Mouse (Mus musculus): ENCODE data around the gene Ube2k.
A peak's percentile ranks its signal among the peaks of the same experiment; 100 is the strongest.
"Not testable (repeated sequence)": the region's sequence is repeated elsewhere in the genome, so short reads cannot be mapped to it uniquely, and the experiment has no call there.

The Ube2k gene

DNA sequence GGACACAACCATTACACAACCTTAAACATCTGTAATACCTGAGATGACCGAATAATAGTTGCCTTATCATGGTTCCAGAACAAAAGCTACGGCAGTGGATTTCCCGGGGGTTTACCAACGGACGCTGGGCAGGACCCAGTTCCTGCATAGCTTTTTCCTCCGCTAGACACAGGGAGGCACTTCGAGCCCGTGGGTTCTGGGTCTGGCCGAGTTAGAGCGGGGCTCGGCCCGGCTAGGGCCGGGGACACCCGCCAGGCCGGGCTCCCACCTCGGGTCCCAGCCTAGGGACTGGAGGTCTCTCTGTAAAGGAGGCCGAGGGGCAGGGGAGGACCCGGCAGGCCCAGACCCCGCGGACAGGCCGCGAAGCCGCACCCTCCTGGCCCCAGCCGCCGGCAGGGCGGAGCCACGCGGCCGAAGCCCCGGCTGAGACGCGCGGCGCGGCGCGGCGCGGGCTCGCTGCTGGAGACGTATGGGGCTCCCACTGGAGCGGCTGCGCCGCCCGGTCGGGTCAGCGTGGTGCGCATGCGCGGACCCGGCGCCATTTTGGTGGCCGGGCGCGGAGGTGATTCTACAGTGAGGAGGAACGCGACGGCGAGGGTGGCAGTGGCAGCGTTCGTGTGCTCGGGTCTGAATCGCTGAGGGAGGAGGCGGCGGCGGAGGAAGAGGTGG lies at the start of gene Ube2k, which contains the start of gene Smim14:
Ube2k (plus strand) TSS at position 483 of the 669 bp plus-strand sequence.
Smim14 (minus strand) TSS at position 434 of the 669 bp plus-strand sequence.
- DNase-seq (ENCODE audit: low read depth, low spot score): peak; percentile 88

DNA sequence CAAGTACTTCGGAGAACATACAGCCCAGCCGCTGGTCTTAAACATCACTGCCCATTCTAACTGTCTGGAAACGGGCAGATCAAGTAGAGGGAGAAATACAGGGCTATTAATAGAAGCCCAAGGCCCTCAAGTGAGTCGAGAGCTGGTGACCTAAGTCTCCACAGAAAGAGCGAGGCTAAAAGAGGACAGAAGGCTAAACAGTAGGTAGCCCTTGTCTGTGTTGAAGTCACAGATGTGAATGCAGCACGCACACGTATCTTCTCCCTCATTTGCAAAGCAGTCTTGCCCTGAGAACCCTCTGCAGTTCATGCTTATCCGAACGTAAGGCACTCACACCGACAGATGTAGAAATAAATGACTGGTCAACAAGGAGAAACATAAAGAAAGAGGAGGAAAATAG lies 49.7 kb upstream of the Ube2k start:
- DNase-seq (ENCODE audit: low read depth, low spot score): no peak

DNA sequence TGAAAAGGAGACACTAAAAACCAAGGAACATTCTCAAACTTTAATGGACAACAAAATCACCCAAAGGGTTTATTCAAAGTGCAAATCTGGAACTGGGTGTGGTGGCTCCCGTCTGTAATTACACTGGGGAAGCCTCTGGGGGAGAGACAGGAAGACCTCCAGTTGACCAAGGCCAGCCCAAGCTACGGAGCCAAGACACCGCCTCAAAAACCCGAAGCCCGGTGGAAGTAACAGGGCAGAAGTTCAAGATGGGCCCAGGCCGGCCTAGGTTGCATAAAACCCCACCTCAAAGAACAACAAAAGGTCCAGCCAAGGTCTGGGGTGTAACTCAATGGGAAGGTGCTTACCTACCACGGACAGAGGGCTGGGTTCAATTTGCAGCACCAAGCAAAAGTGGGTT lies 48.3 kb upstream of the Ube2k start:
- peak; percentile 46 for DNase-seq (ENCODE audit: low read depth, low spot score)

DNA sequence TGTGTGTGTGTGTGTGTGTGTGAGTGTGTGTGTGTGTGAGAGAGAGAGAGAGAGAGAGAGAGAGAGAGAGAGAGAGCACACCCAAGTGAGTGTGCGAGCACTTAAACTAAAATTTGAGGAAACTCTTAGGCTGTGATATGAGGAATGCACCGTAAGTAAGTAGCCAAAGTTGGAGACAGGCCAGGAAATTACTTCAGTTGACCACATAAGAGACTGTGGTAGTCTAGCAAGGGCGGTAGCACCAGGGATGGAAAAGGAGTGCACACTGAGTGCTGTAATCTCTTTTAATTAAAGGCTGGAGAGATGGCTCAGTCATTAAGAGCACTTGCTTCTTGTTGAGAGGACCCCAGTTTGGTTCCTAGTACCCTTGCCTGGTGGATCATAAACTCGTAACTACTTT lies 47.2 kb upstream of the Ube2k start:
- no peak for DNase-seq (ENCODE audit: low read depth, low spot score)

- DNase-seq (ENCODE audit: low read depth, low spot score): peak; percentile 70
These were observed 45.0 kb upstream of the Ube2k start for GRCm38 (mm10) chr5:65491767-65492715.

DNA sequence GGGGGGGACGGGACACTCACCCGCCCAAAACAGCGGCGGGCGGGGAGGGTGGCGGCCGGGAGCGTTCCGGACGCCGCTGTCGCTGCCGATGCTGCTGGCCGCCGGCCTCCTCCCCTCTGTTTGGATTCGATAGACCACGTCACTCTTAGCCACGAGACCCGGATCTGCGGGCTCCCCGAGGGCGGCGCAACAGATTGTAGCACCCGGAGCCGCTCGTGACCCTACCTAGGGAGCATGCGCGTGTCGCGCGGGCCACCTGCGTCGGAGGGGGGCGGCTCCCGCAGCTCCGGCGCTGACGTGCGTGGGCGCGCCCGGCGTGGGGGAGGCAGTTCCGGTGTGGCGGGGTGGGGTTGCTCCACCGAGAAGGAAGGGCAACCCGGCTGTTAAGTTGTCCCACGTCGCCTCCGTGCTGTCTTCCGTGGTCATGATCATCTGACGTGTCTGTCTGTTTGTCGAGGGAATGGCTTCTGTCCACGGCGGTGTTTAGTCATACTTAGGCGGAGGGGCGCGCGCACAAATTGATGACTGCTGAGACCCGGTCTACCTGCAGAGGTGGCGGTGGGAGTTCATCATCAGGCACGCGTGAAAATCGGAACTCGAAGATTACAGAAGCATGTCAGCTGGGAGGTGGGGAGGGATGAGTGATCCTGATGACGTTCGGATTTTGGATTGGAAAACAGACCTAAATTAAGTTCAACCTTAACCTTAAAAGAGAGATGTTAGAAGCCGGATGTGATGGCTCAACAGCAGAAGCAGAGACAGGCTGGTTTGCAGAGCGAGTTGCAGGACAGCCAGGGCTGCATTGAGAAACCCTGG lies 44.1 kb upstream of the Ube2k start, which contains the start of gene Gm43552:
Gm43552 (minus strand) TSS at position 118 of the 816 bp plus-strand sequence.
- DNase-seq (ENCODE audit: low read depth, low spot score): peak; percentile 94

GRCm38 (mm10) chr5:65500231-65500630 lies 36.8 kb upstream of the Ube2k start:
- DNase-seq (ENCODE audit: low read depth, low spot score): no peak

DNA sequence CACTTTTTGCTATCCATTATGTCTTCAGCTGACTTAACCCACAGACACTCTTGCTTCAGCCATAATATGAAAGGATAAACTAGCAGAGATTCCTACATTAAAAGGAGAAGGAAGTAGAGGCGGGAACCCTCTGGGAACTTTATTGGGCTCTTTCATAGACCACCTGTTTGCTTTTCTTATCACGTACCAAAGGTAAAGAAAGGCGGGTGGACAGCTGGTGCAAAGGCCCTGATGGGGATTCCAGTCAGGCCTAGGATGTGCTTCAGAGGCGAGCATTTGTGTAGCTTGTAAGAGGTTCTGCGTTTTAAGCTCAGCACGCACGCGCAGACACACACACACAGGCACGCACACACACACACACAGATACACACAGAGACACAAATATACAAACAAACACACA lies 35.6 kb upstream of the Ube2k start:
- DNase-seq (ENCODE audit: low read depth, low spot score): no peak

DNA sequence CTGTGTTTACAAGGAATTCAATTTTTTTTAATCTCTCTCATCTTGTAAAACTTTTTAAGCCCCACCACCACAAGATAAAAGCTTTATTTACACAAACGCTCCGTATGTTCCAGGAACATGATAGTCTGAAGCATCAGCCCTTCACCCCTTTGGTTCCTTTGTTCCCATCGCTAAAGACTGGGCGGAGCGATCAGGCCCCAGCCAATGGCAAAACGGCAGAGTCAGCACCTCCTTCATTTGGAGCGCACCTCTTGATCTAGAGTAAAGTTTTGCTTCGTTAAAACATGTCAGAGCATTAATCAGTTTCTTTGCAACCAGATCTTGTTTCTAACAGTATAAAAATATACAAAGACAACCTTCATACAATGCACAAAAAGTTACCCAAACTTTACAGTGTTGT lies 31.2 kb upstream of the Ube2k start:
- peak; percentile 66 for DNase-seq (ENCODE audit: low read depth, low spot score)

GRCm38 (mm10) chr5:65508395-65508794 lies 28.6 kb upstream of the Ube2k start:
- DNase-seq (ENCODE audit: low read depth, low spot score): no peak

DNA sequence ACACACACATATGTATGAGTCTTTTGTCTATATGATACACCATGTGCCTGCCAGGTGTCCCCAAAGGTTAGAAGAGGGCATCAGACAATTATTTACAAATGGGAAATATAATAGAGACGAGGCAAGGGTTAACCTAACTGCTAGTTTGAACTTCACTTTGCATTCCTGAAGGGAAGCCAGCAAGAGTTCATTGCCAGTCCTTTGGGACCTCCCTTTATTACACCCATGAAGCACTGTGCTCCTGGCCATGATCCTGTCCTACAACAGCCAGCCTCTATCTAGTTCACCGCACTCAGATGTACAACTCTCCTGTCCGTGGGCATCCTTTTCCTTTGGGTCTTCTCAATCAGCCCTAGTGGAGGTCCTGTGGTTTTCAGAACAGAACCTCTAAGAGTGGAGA lies 23.5 kb upstream of the Ube2k start:
- DNase-seq (ENCODE audit: low read depth, low spot score): no peak

- DNase-seq (ENCODE audit: low read depth, low spot score): no peak
These were observed 22.3 kb upstream of the Ube2k start for GRCm38 (mm10) chr5:65514635-65515278.

DNA sequence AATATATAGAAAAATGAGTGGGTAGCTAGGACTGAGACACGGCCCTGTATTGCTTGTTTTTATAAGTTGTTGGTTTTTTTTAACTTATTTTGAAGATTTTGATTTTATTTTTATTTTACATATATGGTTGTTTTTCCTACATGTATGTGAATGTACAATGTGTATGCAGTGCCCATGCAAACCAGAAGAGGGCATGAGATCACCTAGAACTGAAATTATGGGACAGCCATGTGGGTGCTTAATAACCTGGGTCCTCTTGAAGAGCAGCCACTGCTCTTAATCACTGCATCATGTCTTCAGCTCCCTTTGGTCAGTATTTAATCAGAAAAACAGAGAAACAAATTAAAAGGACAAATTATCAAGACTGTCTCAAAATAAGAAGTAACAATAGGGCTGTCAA lies 15.2 kb upstream of the Ube2k start:
- peak; percentile 38 for DNase-seq (ENCODE audit: low read depth, low spot score)

- DNase-seq (ENCODE audit: low read depth, low spot score): no peak
These were observed 12.2 kb upstream of the Ube2k start for GRCm38 (mm10) chr5:65524831-65525230.

DNA sequence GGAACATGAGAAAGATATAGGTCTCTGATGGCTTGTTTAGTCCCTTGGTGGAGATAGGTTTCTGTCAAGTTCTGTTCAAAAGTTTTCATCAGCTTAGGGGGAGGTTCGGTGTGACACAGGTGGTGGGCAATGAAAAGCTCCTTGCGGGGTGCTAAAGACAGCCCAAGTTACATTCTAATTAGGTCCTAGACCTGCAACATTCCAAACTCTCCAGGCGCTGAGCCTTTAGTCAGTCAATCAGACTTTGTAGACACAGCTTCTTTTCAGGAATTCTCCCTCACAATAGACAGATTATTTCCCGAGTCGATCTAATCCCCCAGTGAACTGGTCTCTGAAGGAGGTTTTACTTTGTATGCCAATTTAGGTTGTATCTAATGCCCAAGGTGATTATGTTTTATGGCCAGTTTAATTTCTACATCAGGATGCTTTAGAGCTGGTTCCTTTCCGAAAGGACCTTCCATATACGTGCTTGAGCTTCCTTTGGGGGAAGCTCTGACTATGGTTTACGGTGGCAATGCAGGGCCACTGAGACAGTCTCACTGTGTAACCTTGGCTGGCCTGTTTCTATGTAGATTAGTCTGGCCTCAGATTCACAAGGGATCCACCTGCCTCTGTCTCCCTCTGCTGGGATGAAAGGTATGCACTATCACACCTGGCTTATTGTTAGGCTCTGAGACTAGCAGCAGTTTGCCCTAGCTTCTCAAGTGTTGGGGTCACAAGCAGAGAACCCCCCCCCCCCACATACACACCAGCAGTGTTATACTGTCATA lies 11.2 kb upstream of the Ube2k start:
- peak; percentile 98 for DNase-seq (ENCODE audit: low read depth, low spot score)

DNA sequence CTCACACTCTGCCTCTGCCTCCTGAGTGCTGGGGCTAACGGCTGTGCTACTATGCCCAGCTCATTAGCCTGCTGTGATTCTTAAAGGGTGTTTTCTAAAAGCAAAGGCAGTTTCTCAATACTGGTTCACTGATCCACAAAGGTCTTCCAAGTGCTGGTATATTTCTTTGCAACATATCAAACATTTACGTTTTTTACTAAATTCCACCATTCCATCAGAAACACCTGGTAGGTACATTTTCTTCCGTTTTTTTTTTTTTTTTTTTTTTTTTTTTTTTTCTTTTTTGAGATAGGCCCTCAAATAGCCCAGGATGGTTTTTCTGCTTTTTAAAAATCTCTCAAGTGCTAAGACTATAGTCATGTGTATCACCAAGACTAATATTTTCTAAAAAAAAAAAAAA lies 5.8 kb upstream of the Ube2k start:
- DNase-seq (ENCODE audit: low read depth, low spot score): no peak

- DNase-seq (ENCODE audit: low read depth, low spot score): peak; percentile 82
These were observed 2.5 kb upstream of the Ube2k start for GRCm38 (mm10) chr5:65534496-65534895.

DNA sequence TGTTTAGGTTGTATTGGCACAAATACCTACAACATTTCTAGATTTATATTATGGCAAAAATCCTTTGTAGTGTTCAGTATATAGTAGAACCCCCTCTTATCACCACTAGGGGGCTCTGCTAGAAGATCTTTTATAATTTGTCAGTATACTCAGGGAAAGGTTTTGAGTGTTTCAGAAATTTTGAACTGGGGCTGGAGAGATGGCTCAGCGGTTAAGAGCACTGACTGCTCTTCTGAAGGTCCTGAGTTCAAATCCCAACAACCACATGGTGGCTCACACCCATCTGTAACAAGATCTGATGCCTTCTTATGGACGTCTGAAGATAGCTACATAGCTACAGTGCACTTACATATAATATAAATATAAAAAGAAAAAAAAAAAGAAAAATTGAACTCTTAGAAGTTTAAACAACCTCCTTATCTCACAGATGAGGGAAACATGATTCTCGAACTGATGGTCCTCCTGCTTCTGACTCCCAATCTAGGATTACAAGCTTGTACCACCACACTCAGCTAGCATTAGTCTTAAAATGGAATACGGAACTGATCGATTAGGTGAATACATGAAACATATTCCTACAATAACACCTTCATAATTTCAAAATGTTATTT lies 1.5 kb upstream of the Ube2k start:
- peak; percentile 64 for DNase-seq (ENCODE audit: low read depth, low spot score)

DNA sequence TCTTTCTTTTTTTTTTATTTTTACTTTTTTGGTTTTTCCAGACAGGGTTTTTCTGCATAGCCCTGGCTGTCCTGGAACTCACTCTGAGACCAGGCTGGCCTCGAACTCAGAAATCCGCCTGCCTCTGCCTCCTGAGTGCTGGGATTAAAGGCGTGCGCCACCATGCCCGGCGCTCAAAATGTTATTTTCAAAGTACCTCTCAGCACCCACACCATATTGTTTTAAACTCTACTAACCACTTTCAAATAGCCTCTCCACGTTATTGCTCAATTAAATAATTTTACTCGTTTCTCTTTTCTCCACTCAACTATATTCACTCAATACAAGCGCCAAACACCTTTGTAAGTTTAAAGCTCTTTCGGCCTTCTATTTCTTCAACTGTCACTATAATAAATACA lies 966 bp upstream of the Ube2k start:
- DNase-seq (ENCODE audit: low read depth, low spot score): not testable (repeated sequence)

All from R1 (cell line).